Mouse (Mus musculus) lung, adult 2 months (tissue): ENCODE data around the gene Cers6. TPM values are rescaled to one million over a fixed set of nuclear protein-coding genes. Genes with fewer than 3 reads are reported as not detected.

ENCODE experiments used
- DNase-seq: peaks from one replicate; pipeline ENCODE4 v3.0.0; 2022
- H3K4me1 ChIP-seq: fragments of 200-500 bp; 2 replicates; pipeline ENCODE4 v1.6.1; 2011; ENCODE audit warnings: low read length; ENCODE audit not compliant: control insufficient read depth, insufficient read depth
- H3K4me3 ChIP-seq: fragments of 200-500 bp; replicated peaks from 2 replicates; pipeline ENCODE3; 2011; ENCODE audit warnings: low read depth, mild to moderate bottlenecking, control low read depth, low read length; ENCODE audit errors: extremely low read depth
- CTCF ChIP-seq: fragments of 200-500 bp; IDR thresholded peaks from 2 replicates; pipeline ENCODE4 v1.5.1; 2011; ENCODE audit warnings: mild to moderate bottlenecking, low read length, control low read depth; ENCODE audit not compliant: insufficient read depth
- POLR2A ChIP-seq: fragments of 200-500 bp; IDR thresholded peaks from 2 replicates; pipeline ENCODE4 v1.6.1; 2011; ENCODE audit warnings: low read depth, mild to moderate bottlenecking, control low read depth, low read length, borderline replicate concordance; ENCODE audit errors: extremely low read depth
- WGBS: fragments of 180-500 bp; shearing (Covaris S2); methylation state at CpG from one replicate; pipeline ENCODE4 v1.1.7; 2018; 5-methylcytosine and 5-hydroxymethylcytosine counted together
- polyA plus RNA-seq: library from polyadenylated mRNA; depleted of rRNA; stranded (reverse); fragments of >200 nt; gene quantifications from 2 replicates; pipeline ENCODE4 v1.2.3, GENCODE M21; 2012

Cers6 gene
- polyA plus RNA-seq, 1 experiment, result 16.2 TPM

GRCm38 (mm10) chr2:69095836-69096235 is 234.6 kb downstream of the Cers6 start:
- Histone ChIP-seq H3K4me1 (no peaks in the 10 kb centered on the region), H3K4me3 (no peak overlapping the region)
- TF ChIP-seq CTCF, result no peak
- TF ChIP-seq POLR2A, result no peak
- no peak for DNase-seq

- Histone ChIP-seq H3K4me1 (no peaks in the 10 kb centered on the region), H3K4me3 (no peak overlapping the region)
- 73% methylated on average over 4 of the region's 4 CpGs for WGBS
- DNase-seq, result no peak
- no peak for TF ChIP-seq CTCF
- no peak for TF ChIP-seq POLR2A
Measured at GRCm38 (mm10) chr2:69096821-69097220, 235.6 kb downstream of the Cers6 start.

- Histone ChIP-seq H3K4me1 (no peaks in the 10 kb centered on the region), H3K4me3 (no peak overlapping the region)
- no peak for TF ChIP-seq POLR2A
- no peak for TF ChIP-seq CTCF
- DNase-seq, result no peak
- 85% methylated on average over 2 of the region's 2 CpGs for WGBS
Measured at GRCm38 (mm10) chr2:69097526-69097925, 236.3 kb downstream of the Cers6 start.

GRCm38 (mm10) chr2:69098701-69099100 is 237.5 kb downstream of the Cers6 start:
- Histone ChIP-seq H3K4me1 (no peaks in the 10 kb centered on the region), H3K4me3 (no peak overlapping the region)
- no peak for DNase-seq
- TF ChIP-seq CTCF, result no peak
- no peak for TF ChIP-seq POLR2A
- 85% methylated on average over 3 of the region's 3 CpGs for WGBS

GRCm38 (mm10) chr2:69099147-69099546 is 237.9 kb downstream of the Cers6 start:
- TF ChIP-seq CTCF (no peak), POLR2A (no peak)
- 91% methylated on average over 7 of the region's 7 CpGs for WGBS
- Histone ChIP-seq H3K4me3 (no peak overlapping the region), H3K4me1 (no peaks in the 10 kb centered on the region)
- DNase-seq, result no peak

GRCm38 (mm10) chr2:69100706-69101105 is 239.5 kb downstream of the Cers6 start:
- WGBS, result 10% methylated on average over 3 of the region's 3 CpGs
- no peak for TF ChIP-seq POLR2A
- peak; percentile 80 for TF ChIP-seq CTCF
- Histone ChIP-seq H3K4me1 (no peaks in the 10 kb centered on the region), H3K4me3 (no peak overlapping the region)
- peak; percentile 18 for DNase-seq

GRCm38 (mm10) chr2:69103526-69103925 is 242.3 kb downstream of the Cers6 start:
- TF ChIP-seq CTCF, result no peak
- TF ChIP-seq POLR2A, result no peak
- Histone ChIP-seq H3K4me3 (no peak overlapping the region), H3K4me1 (no peaks in the 10 kb centered on the region)
- 86% methylated on average over 3 of the region's 3 CpGs for WGBS
- no peak for DNase-seq

GRCm38 (mm10) chr2:69104511-69105145 is 243.4 kb downstream of the Cers6 start:
- DNase-seq, result no peak
- Histone ChIP-seq H3K4me1 (no peaks in the 10 kb centered on the region), H3K4me3 (no peak overlapping the region)
- no peak for TF ChIP-seq POLR2A
- TF ChIP-seq CTCF, result no peak
- WGBS, result 62% methylated on average over 10 of the region's 10 CpGs

GRCm38 (mm10) chr2:69109246-69109645 is 248.0 kb downstream of the Cers6 start:
- TF ChIP-seq POLR2A (no peak), CTCF (no peak)
- no peak for DNase-seq
- Histone ChIP-seq H3K4me1 (no peaks in the 10 kb centered on the region; the same call in 1 of the 2 replicates), H3K4me3 (no peak overlapping the region)
- 47% methylated on average over 5 of the region's 5 CpGs for WGBS

- TF ChIP-seq POLR2A (no peak), CTCF (no peak)
- 60% methylated on average over 7 of the region's 7 CpGs for WGBS
- peaks cover 2% of the 10 kb centered on the region for H3K4me1 ChIP-seq
- H3K4me3 ChIP-seq, result no peak overlapping the region
- DNase-seq, result no peak
Measured at GRCm38 (mm10) chr2:69109710-69110109, 248.5 kb downstream of the Cers6 start.

- 92% methylated on average over 5 of the region's 5 CpGs for WGBS
- TF ChIP-seq POLR2A, result no peak
- TF ChIP-seq CTCF, result peak; percentile 22; the same call in 1 of the 2 replicates
- Histone ChIP-seq H3K4me1 (peaks cover 2% of the 10 kb centered on the region), H3K4me3 (no peak overlapping the region)
- no peak for DNase-seq
Measured at GRCm38 (mm10) chr2:69112609-69113008, 251.4 kb downstream of the Cers6 start.
